Mouse (Mus musculus): ENCODE measurements around the gene Olfr1438-ps1. TPM values are rescaled to one million over a fixed set of nuclear protein-coding genes. Genes with fewer than 3 reads are reported as not detected.

Olfr1438-ps1 gene
- polyA plus RNA-seq (2012; rRNA removed; ENCODE audit: low replicate concordance) = not detected in 2 replicates

DNA sequence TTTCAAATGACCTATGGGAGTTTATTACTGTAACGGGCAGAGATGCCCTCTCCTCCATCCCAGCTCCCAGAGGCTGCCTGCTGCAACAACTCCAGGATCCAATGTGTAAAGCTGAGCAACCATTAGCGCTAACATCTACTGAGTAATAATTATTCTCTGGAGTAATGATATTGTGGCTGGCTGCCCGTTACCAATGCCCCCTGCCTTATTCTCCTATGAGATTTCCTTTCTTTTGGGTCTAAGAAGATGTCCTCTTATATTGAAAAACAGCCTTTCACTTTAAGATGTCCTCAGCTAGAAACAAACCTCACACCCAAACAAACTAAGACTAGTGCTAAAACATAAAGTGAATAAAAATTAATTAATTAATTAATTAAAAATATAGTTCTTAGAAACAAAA is at the start of gene Olfr1438-ps1:
TSS of gene Olfr1438-ps1 (minus strand) at position 101 of the 400 bp plus-strand sequence.

GRCm38 (mm10) chr19:12325001-12325400 is 10.7 kb downstream of the Olfr1438-ps1 start, which contains the start of gene Olfr1437:
Olfr1437 (minus strand) TSS chr19:12325101.

GRCm38 (mm10) chr19:12299030-12299429 is 36.7 kb downstream of the Olfr1438-ps1 start, which contains the start of gene Olfr1436:
Olfr1436 (minus strand) TSS chr19:12299130.

DNA sequence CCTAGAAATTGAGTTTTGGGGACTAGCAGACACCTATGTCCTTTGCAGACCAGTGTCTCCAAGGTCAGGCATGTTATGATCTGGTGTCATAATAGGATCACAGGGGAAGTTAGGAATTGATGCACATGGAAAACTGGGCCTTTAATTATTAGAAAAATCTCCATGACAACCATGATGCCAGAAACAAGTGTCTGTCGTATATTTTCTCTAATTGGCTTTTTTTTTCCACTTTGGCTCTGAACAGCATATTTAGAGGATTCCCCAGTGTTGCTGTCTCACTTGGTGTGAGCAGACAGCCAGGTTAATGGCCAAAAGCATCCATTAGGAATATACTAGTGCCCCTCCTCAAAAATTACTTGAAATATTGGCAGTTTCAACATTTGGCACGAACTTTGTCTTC is 56.2 kb downstream of the Olfr1438-ps1 start, which contains the start of gene Olfr1434:
TSS of gene Olfr1434 (plus strand) at position 301 of the 400 bp plus-strand sequence.

Other genes with a start within 250 kb of the Olfr1438-ps1 start
- not detected in 2 replicates for gene Olfr1426, start 243.9 kb downstream of the Olfr1438-ps1 start, polyA plus RNA-seq (2012; rRNA removed; ENCODE audit: low replicate concordance)
- gene Olfr1427, start 232.6 kb downstream of the Olfr1438-ps1 start, polyA plus RNA-seq (2012; rRNA removed; ENCODE audit: low replicate concordance) = not detected in 2 replicates
- gene Olfr1428, start 220.0 kb downstream of the Olfr1438-ps1 start, polyA plus RNA-seq (2012; rRNA removed; ENCODE audit: low replicate concordance) = not detected in 2 replicates
- gene Olfr76, start 212.7 kb downstream of the Olfr1438-ps1 start, polyA plus RNA-seq (2012; rRNA removed; ENCODE audit: low replicate concordance) = not detected in 2 replicates
- not detected in 2 replicates for gene Olfr1555-ps1, start 165.8 kb downstream of the Olfr1438-ps1 start, polyA plus RNA-seq (2012; rRNA removed; ENCODE audit: low replicate concordance)
- gene Olfr1431, start 135.3 kb downstream of the Olfr1438-ps1 start, polyA plus RNA-seq (2012; rRNA removed; ENCODE audit: low replicate concordance) = not detected in 2 replicates
- not detected in 2 replicates for gene Olfr1432, start 103.3 kb downstream of the Olfr1438-ps1 start, polyA plus RNA-seq (2012; rRNA removed; ENCODE audit: low replicate concordance)
- gene Olfr262, start 94.3 kb downstream of the Olfr1438-ps1 start, polyA plus RNA-seq (2012; rRNA removed; ENCODE audit: low replicate concordance) = not detected in 2 replicates
- not detected in 2 replicates for gene Olfr235, start 74.9 kb downstream of the Olfr1438-ps1 start, polyA plus RNA-seq (2012; rRNA removed; ENCODE audit: low replicate concordance)
- not detected in 2 replicates for gene Olfr1434, start 56.1 kb downstream of the Olfr1438-ps1 start, polyA plus RNA-seq (2012; rRNA removed; ENCODE audit: low replicate concordance)
- not detected in 2 replicates for gene Olfr1436, start 36.8 kb downstream of the Olfr1438-ps1 start, polyA plus RNA-seq (2012; rRNA removed; ENCODE audit: low replicate concordance)
- not detected in 2 replicates for gene Olfr1437, start 10.8 kb downstream of the Olfr1438-ps1 start, polyA plus RNA-seq (2012; rRNA removed; ENCODE audit: low replicate concordance)
- not detected in 2 replicates for gene Olfr1440, start 51.4 kb upstream of the Olfr1438-ps1 start, polyA plus RNA-seq (2012; rRNA removed; ENCODE audit: low replicate concordance)
- gene Olfr1441, start 81.5 kb upstream of the Olfr1438-ps1 start, polyA plus RNA-seq (2012; rRNA removed; ENCODE audit: low replicate concordance) = not detected in 2 replicates
- gene Pfpl, start 92.0 kb upstream of the Olfr1438-ps1 start, polyA plus RNA-seq (2012; rRNA removed; ENCODE audit: low replicate concordance) = not detected in 2 replicates
- gene Mpeg1, start 124.9 kb upstream of the Olfr1438-ps1 start, polyA plus RNA-seq (2012; rRNA removed; ENCODE audit: low replicate concordance) = 9.0 and 31.8 TPM in 2 replicates
- 28.3 and 35.4 TPM in 2 replicates for gene Dtx4, start 165.5 kb upstream of the Olfr1438-ps1 start, polyA plus RNA-seq (2012; rRNA removed; ENCODE audit: low replicate concordance)
- gene Fam111a, start 209.8 kb upstream of the Olfr1438-ps1 start, polyA plus RNA-seq (2012; rRNA removed; ENCODE audit: low replicate concordance) = 2.7 and 4.5 TPM in 2 replicates